ENCODE assay signal across 17 mouse cellular contexts in genomic region chr6:29840008-29840407, GRCm38 (mm10).
"Had no signal": no experiment of that assay in that cellular context is flagged by ENCODE, and none has a peak within 500 bp of the region (broad histone marks: within the 10 kb centered on the region; RNA-seq: fewer than 3 reads in every experiment).

No protein-coding gene starts in this region.

- H3K9me3 ChIP-seq: neural tube, embryonic 12.5 days; neural tube, embryonic 13.5 days; neural tube, embryonic 15.5 days; stomach, embryonic 15.5 days had no signal

- H3K9ac ChIP-seq: neural tube, embryonic 12.5 days; neural tube, embryonic 13.5 days; neural tube, embryonic 15.5 days; stomach, embryonic 15.5 days had no signal

- H3K4me2 ChIP-seq: neural tube, embryonic 12.5 days; neural tube, embryonic 13.5 days; neural tube, embryonic 15.5 days; stomach, embryonic 15.5 days had no signal

- H3K4me3 ChIP-seq: neural tube, embryonic 12.5 days; neural tube, embryonic 13.5 days; neural tube, embryonic 15.5 days; stomach, embryonic 15.5 days had no signal

- DNase-seq: retina, postnatal 1 day; right cerebral cortex, adult 18-20 months; right cerebral cortex, postnatal 14 days; right cerebral cortex, postnatal 25 days; right cerebral cortex, postnatal 4 days; spleen, adult 18-20 months; thymus, adult 18-20 months; thymus, adult 2 months; thymus, postnatal 14 days; thymus, postnatal 25 days; thymus, postnatal 36 days; thymus, postnatal 4 days had no signal

- H3K27ac ChIP-seq: neural tube, embryonic 12.5 days; neural tube, embryonic 13.5 days; neural tube, embryonic 15.5 days; stomach, embryonic 15.5 days; stomach, postnatal 0 days had no signal

- H3K36me3 ChIP-seq: neural tube, embryonic 12.5 days; neural tube, embryonic 13.5 days; neural tube, embryonic 15.5 days; stomach, embryonic 15.5 days had no signal

- H3K4me1 ChIP-seq: neural tube, embryonic 12.5 days; neural tube, embryonic 13.5 days; neural tube, embryonic 15.5 days; stomach, embryonic 15.5 days had no signal

- H3K27me3 ChIP-seq: neural tube, embryonic 12.5 days; neural tube, embryonic 13.5 days; neural tube, embryonic 15.5 days; stomach, embryonic 15.5 days had no signal
